Mouse (Mus musculus): ENCODE measurements around the gene Lclat1. TPM values are rescaled to one million over a fixed set of nuclear protein-coding genes. Genes with fewer than 3 reads are reported as not detected.

Lclat1 gene
- polyA plus RNA-seq, 1 experiment = 27.2 TPM

DNA sequence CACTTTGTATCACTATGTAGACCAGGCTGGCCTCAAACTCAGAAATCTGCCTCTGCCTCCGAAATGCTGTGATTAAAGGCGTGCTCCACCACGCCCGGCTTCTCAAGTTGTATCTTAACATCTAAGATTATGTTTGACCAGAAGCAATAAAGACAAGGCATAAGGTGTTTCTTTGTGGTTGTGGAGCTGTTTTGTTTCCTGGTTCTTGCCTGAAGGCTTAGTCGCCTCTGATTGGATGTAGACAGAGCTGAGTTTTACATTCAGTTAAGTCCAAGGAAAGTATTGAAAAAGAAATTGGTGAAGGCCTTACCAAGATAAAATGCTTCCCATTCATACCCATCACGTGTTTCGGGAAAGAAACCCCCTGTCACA lies 1.1 kb downstream of the Lclat1 start:
- no peaks in the 10 kb centered on the region for H3K36me3 ChIP-seq (ENCODE audit: control insufficient read depth, insufficient read depth)
- TF ChIP-seq MAX (IDR thresholded peaks at IDR 0.05; ENCODE audit: low read depth) = no peak
- TF ChIP-seq TCF3 (IDR thresholded peaks at IDR 0.05; ENCODE audit: insufficient read length, low read depth) = no peak
- no peak for TF ChIP-seq CEBPB (IDR thresholded peaks at IDR 0.05; ENCODE audit: insufficient read depth, poor library complexity, severe bottlenecking)
- TF ChIP-seq USF1 (IDR thresholded peaks at IDR 0.05; ENCODE audit: low read depth) = no peak
- TF ChIP-seq MYOD1 (IDR thresholded peaks at IDR 0.05; ENCODE audit: control insufficient read depth in 1 of 3, insufficient read length in 2 of 3, low read depth in 2 of 3) = no peak
- TF ChIP-seq E2F4 (IDR thresholded peaks at IDR 0.05; ENCODE audit: insufficient read depth) = no peak
- no peak for TF ChIP-seq MYOG (IDR thresholded peaks at IDR 0.05; ENCODE audit: control insufficient read depth in 1 of 3, insufficient read depth in 1 of 3, insufficient read length in 2 of 3, low read depth in 2 of 3)
- no peak for TF ChIP-seq TCF12 (IDR thresholded peaks at IDR 0.05; ENCODE audit: insufficient read depth, poor library complexity, severe bottlenecking)
- TF ChIP-seq POLR2A (IDR thresholded peaks at IDR 0.05; ENCODE audit: insufficient read length, low read depth) = no peak
- no peak for TF ChIP-seq SRF (IDR thresholded peaks at IDR 0.05; ENCODE audit: control insufficient read depth, insufficient read length, low read depth)
- H3ac ChIP-seq (ENCODE audit: control insufficient read depth, insufficient read length) = peak overlapping the region; percentile 29
- H3K27me3 ChIP-seq (ENCODE audit: control insufficient read depth, insufficient read depth, insufficient read length) = no peaks in the 10 kb centered on the region
- H3K4me3 ChIP-seq = peak overlapping the region; percentile 64
- H3K79me2 ChIP-seq (ENCODE audit: control insufficient read depth, insufficient read depth) = peaks cover 42% of the 10 kb centered on the region
- peak overlapping the region; percentile 95 for H3K4me2 ChIP-seq (ENCODE audit: low read depth)

DNA sequence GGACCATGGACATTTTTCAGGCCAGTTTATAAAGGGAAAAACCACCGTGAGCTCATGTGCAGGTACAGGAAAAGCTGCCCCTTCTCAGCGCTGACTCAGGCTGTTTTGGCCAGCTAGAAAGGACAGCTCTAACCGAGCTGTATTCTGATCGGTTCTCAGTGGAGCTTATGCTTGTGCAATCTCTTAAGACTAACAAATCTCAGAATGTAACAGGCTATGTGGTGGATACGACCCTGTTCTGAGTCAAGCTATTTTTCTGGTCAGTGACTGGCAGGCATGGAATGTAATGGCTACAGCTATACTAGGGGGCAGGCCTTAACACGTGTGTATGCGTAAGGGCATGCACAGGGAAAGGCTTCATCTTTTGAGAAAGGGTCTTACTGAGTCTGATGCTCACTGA lies 4.3 kb downstream of the Lclat1 start:
- H3K4me3 ChIP-seq = no peak overlapping the region
- H3K4me2 ChIP-seq (ENCODE audit: low read depth) = peak overlapping the region; percentile 76
- H3ac ChIP-seq (ENCODE audit: control insufficient read depth, insufficient read length) = no peak overlapping the region
- no peaks in the 10 kb centered on the region for H3K36me3 ChIP-seq (ENCODE audit: control insufficient read depth, insufficient read depth)
- H3K79me2 ChIP-seq (ENCODE audit: control insufficient read depth, insufficient read depth) = peaks cover 55% of the 10 kb centered on the region
- H3K27me3 ChIP-seq (ENCODE audit: control insufficient read depth, insufficient read depth, insufficient read length) = no peaks in the 10 kb centered on the region
- peak; percentile 89 for TF ChIP-seq CEBPB (IDR thresholded peaks at IDR 0.05; ENCODE audit: insufficient read depth, poor library complexity, severe bottlenecking)
- no peak for TF ChIP-seq POLR2AphosphoS2 (IDR thresholded peaks at IDR 0.05; ENCODE audit: insufficient read length, low read depth)

DNA sequence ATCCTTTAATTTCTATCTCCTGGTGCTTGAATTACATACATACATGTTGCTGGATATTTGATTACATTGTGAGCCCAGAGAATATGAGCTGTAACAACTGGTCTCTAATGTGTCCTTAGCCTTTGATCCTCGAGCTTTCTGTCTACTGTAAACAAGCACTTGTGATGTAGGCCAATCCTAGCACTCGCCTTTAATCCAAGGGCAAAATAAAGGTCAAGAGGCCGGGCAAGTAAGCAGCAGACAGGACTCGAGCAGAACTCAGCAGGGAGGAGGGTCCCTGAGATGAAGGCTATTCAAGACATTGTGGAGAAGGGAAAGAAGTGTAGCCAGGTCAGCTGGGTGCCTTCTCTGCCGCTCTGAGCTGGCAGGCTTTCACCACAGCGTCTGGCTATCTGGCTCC lies 4.8 kb downstream of the Lclat1 start:
- Histone ChIP-seq H3ac (ENCODE audit: control insufficient read depth, insufficient read length) (no peak overlapping the region), H3K4me2 (ENCODE audit: low read depth) (peak overlapping the region; percentile 76), H3K4me3 (no peak overlapping the region), H3K79me2 (ENCODE audit: control insufficient read depth, insufficient read depth) (peaks cover 55% of the 10 kb centered on the region), H3K27me3 (ENCODE audit: control insufficient read depth, insufficient read depth, insufficient read length) (no peaks in the 10 kb centered on the region), H3K36me3 (ENCODE audit: control insufficient read depth, insufficient read depth) (no peaks in the 10 kb centered on the region)
- TF ChIP-seq MYOD1 (IDR thresholded peaks at IDR 0.05; ENCODE audit: control insufficient read depth in 1 of 3, insufficient read length in 2 of 3, low read depth in 2 of 3) (no peak), SRF (IDR thresholded peaks at IDR 0.05; ENCODE audit: control insufficient read depth, insufficient read length, low read depth) (no peak), TCF3 (IDR thresholded peaks at IDR 0.05; ENCODE audit: insufficient read length, low read depth) (no peak), POLR2AphosphoS2 (IDR thresholded peaks at IDR 0.05; ENCODE audit: insufficient read length, low read depth) (no peak), USF1 (IDR thresholded peaks at IDR 0.05; ENCODE audit: low read depth) (no peak), REST (IDR thresholded peaks at IDR 0.05; ENCODE audit: insufficient read depth, insufficient read length) (no peak), E2F4 (IDR thresholded peaks at IDR 0.05; ENCODE audit: insufficient read depth) (no peak), CEBPB (IDR thresholded peaks at IDR 0.05; ENCODE audit: insufficient read depth, poor library complexity, severe bottlenecking) (no peak), MYOG (IDR thresholded peaks at IDR 0.05; ENCODE audit: control insufficient read depth in 1 of 3, insufficient read depth in 1 of 3, insufficient read length in 2 of 3, low read depth in 2 of 3) (no peak), MAX (IDR thresholded peaks at IDR 0.05; ENCODE audit: low read depth) (no peak), POLR2A (IDR thresholded peaks at IDR 0.05; ENCODE audit: insufficient read length, low read depth) (no peak), TCF12 (IDR thresholded peaks at IDR 0.05; ENCODE audit: insufficient read depth, poor library complexity, severe bottlenecking) (no peak)

DNA sequence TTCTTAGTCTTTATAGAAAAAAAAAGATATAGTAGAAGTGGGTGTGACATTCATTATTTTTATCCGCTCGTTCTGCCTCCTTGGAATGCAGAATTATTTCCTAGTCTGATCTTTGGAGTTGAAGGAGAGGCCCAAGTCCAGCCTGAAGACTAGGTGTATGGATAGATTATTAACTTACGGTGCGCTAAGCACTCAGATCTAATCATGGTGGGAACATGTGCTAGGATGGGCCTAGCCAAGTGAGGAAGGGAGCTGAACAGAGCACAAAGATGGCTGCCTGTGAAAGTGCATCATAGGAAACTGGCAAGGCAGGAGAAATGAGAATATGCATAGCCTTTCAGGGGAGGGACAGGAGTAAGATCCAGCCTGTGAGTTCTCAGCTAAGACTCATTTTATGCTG lies 5.4 kb downstream of the Lclat1 start:
- Histone ChIP-seq H3K27me3 (ENCODE audit: control insufficient read depth, insufficient read depth, insufficient read length) (no peaks in the 10 kb centered on the region), H3K4me3 (no peak overlapping the region), H3K79me2 (ENCODE audit: control insufficient read depth, insufficient read depth) (peaks cover 51% of the 10 kb centered on the region), H3K36me3 (ENCODE audit: control insufficient read depth, insufficient read depth) (no peaks in the 10 kb centered on the region), H3ac (ENCODE audit: control insufficient read depth, insufficient read length) (no peak overlapping the region), H3K4me2 (ENCODE audit: low read depth) (no peak overlapping the region)
- TF ChIP-seq POLR2A (IDR thresholded peaks at IDR 0.05; ENCODE audit: insufficient read length, low read depth) (no peak), USF1 (IDR thresholded peaks at IDR 0.05; ENCODE audit: low read depth) (no peak), SRF (IDR thresholded peaks at IDR 0.05; ENCODE audit: control insufficient read depth, insufficient read length, low read depth) (no peak), REST (IDR thresholded peaks at IDR 0.05; ENCODE audit: insufficient read depth, insufficient read length) (no peak), MAX (IDR thresholded peaks at IDR 0.05; ENCODE audit: low read depth) (no peak)

DNA sequence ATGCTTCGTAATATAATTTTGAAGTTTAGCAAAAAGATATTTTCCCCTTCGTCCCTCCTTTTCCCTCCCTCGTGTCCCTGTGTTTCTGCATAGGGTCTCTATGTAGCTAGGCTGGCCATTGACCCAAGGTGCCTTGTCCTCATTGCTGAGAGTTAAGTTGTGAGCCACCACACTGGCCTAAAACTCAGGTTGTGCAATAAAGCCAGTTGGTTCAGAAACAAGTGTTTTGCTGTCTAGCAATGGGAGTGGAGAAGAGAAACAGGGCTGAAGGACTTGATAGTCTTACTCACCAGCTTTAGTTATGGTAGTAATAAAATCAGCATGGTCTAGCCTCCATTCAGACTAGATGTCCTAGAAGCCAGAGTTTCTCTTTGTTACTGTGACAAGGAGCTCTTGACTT lies 10.3 kb downstream of the Lclat1 start:
- Histone ChIP-seq H3K36me3 (ENCODE audit: control insufficient read depth, insufficient read depth) (no peaks in the 10 kb centered on the region), H3ac (ENCODE audit: control insufficient read depth, insufficient read length) (no peak overlapping the region), H3K4me3 (no peak overlapping the region), H3K79me2 (ENCODE audit: control insufficient read depth, insufficient read depth) (peaks cover 62% of the 10 kb centered on the region), H3K4me2 (ENCODE audit: low read depth) (no peak overlapping the region), H3K27me3 (ENCODE audit: control insufficient read depth, insufficient read depth, insufficient read length) (no peaks in the 10 kb centered on the region)
- TF ChIP-seq POLR2A (IDR thresholded peaks at IDR 0.05; ENCODE audit: insufficient read length, low read depth) = no peak
- no peak for TF ChIP-seq REST (IDR thresholded peaks at IDR 0.05; ENCODE audit: insufficient read depth, insufficient read length)
- TF ChIP-seq CEBPB (IDR thresholded peaks at IDR 0.05; ENCODE audit: insufficient read depth, poor library complexity, severe bottlenecking) = peak; percentile 47; the same call in 1 of the 2 replicates
- TF ChIP-seq MYOD1 (IDR thresholded peaks at IDR 0.05; ENCODE audit: control insufficient read depth in 1 of 3, insufficient read length in 2 of 3, low read depth in 2 of 3) = no peak
- TF ChIP-seq POLR2AphosphoS2 (IDR thresholded peaks at IDR 0.05; ENCODE audit: insufficient read length, low read depth) = no peak
- TF ChIP-seq MAX (IDR thresholded peaks at IDR 0.05; ENCODE audit: low read depth) = no peak
